Mouse (Mus musculus) gastrocnemius, postnatal 4 days (tissue): ENCODE results near the gene Ano9. TPM values are rescaled to one million over a fixed set of nuclear protein-coding genes. Genes with fewer than 3 reads are reported as not detected.

Source experiments
- DNase-seq, 2 experiments: peaks; one replicate each; pipeline ENCODE4 v3.0.0; 2021 to 2022; ENCODE audit warnings: low spot score in 2 of 2, mixed read lengths in 2 of 2
- long read RNA-seq, 2 experiments: library from polyadenylated mRNA; stranded (forward); transcript quantifications; one replicate each; pipeline ENCODE4 v2.0.0; 2021
- total RNA-seq, 2 experiments: library from RNA; stranded (reverse); gene quantifications; 2 replicates each; pipeline ENCODE4 v1.2.3; 2021

Gene Ano9
- total RNA-seq: not detected
- long read RNA-seq, experiment 1, partial matches to known transcripts: 0 of 1 reads
- long read RNA-seq, experiment 1, other reads (novel, unspliced or antisense): 1 of 1 reads
- long read RNA-seq, experiment 2: 0 reads

DNA sequence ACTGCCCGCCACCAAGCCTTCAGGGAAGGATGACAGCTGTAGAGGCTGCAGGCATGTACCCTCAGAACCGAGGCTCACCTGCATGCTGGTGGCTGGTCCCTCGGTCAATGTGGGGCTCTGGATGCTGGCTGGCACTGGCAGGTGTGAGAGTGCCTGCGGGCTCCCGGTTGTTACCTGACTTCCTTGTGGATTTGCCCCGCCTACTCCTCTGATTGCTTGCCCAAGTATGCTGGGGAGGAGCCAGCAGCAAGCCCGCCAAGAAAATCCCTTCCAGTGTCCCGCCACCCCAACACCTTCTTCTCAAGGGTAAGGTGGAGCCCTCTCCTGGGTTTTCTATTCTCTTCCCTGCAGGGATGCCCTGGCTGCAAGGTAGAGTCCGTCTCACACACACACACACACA lies at the start of gene Ano9:
Ano9 (minus strand) TSS at position 171 of the 400 bp plus-strand sequence.
- no peak for DNase-seq

DNA sequence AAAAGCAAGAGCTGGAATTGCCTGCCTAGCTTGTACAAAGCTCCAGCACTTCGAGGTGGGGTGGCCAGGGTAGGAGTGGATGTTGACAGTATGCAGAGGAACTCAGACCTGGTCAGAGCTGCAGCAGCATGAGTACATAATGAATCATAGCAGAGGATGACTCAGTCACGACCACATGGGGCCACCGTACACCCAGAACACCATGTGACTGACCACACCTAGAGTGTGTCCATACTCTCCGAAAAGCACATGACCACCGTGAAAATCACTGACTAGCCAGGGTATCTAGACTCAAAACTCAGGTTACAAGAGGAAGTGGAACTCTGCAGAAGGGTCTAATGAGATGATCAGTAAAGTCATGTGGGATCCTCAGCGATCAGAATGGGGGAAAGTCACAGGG lies 47.2 kb upstream of the Ano9 start:
- DNase-seq: no peak

DNA sequence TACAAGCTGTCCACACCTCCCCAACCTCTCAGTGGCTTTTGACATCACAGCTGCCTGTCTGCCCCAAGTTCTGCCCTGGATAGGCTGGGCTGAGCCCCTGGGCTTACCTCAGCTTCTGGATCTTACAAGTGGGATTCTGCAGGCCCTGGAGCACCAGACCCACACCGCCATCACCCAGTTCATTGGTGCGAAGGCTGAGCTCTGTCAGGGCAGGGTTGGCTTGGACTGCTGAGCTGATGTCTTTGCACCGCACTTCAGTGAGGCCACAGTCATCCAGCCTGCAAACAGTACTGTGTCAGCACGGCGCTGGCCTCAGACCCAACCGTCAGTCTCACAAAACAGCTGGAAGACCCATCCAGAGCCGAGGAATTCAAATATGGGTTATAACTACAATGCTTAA lies 46.8 kb upstream of the Ano9 start:
- DNase-seq: no peak

DNA sequence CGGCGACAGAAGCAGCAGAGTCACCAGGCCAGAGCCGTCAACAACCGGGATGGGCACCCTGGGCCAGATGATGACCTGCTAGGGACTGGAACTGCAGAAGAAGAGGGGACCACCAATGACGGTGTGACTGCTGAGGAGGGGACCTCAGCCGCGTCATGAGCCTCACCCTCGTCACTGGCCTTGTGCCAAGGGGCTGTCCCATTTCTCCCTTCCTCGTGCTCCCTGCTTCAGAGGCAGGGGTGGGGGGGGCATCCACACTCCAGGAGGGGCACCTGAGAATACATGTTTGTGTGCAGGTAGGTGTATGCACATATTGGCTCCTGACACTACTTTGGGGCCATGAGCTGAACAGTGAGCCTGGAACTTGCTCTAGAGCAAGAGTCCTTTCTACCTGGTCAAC lies 37.8 kb upstream of the Ano9 start:
- no peak for DNase-seq

DNA sequence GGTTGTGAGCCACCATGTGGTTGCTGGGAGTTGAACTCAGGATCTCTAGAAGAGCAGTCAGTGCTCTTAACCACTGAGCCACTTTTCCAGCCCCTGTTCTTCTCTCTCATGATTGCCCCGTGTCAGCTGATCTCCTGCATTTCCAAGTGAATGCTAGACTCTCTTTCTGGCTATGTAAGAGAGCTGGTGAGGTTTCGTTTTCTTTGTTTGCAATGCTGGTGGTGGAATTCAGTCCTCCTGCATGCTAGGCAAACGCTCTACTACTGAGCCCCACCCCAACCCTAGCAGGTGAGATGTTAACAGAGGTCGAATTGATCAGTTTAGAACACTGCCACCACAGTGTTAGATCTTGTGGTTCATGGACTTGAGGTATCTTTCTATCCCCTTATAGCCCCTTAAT lies 31.0 kb upstream of the Ano9 start:
- DNase-seq: no peak

DNA sequence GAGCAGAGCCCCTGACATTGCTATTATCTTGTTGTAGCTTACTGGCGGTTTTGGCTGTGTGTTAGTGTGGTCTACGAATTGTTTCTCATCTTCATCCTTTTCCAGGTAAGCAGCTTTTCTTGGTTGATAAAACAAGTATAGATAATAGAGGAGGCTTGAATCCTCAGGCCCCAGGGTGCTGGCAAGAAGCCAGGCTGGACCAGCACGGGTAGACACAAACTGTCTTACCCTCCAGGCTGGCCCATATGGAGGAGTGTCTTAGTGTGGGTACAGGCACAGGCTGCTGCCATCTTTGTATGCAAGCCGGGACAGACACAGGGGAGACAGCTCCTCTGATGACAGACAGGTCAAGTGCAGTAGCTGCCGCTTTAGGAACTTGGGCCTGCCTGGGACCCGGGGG lies 29.4 kb upstream of the Ano9 start:
- DNase-seq: no peak

DNA sequence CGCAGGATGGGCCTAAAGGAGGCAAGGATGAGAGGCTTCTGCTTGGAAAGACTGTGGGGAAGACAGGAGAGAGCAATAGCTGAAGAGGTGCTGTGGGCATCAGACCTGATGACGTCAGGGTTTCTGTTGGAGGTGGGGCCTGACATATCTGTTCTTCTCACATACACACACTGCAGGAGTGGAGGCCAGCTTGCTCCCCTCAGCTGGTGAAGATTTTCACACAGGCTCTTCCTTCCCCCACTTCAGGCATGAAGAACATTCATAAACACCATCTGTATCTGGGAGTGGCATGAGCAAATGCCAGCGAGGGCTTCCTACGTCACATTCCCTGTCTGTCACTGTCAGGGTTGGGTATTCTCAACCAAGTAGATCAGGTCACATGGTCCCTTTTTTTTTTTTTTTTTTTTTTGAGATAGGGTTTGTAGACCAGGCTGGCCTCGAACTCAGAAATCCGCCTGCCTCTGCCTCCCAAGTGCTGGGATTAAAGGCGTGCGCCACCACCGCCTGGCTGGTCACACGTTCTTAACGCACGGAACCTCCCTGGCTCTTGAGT lies 28.5 kb upstream of the Ano9 start:
- no peak for DNase-seq

DNA sequence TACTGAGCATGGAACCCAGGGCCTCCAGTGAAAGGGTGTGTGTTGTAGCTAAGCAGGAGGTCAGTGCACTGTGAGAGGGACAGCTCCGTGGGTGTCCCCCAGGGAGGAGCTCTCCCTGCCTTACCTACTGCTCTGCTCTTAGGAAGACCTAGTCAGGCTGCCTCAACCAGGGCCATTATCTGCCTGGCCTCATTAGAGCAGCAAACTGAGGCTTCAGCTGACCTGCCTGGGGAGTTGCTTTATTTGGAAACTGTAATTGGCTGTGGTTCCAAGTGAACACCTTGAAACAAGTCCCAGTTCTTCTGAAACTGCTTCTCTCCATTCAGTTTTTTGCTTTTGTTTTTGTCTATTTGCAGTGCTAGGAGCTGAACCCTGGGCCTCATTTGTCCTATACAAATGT lies 27.8 kb upstream of the Ano9 start:
- no peak for DNase-seq

DNA sequence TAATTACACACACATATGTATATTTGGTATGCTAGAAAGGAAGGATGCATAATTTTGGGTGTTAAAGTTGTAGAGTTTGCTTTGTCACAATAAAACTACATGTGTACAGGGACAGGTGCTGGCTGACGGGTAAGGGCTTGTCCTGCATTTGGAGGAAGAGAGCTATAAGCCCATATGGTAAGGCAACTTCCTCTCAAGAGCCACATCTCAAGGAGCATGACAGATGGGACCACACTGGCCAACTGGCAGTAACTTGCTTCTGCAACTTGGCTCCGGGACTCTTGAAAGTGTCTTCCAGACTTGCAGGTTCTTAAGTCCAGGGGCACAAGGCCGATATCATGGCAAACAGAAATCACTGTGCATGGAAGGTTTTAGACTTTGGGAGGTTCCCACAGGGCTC lies 27.0 kb upstream of the Ano9 start:
- no peak for DNase-seq

DNA sequence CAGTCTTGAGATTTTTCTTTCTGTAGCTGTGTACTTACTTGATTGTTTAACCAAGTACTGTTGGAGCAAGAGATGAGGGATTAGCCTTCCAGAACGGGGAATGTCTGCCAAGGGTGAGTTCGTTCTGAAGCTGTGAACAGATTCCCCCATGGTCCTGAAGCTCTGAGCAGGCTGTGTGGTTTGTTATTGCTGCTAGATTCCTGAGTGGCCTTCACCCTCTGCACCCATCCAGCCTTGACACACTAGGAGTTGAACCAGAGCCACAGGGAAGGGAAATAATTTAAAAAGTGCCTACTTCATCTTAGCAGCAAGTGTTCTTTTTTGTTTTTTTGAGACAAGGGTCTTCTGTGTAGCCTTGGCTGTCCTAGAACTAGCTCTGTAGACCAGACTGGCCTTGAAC lies 26.3 kb upstream of the Ano9 start:
- no peak for DNase-seq

DNA sequence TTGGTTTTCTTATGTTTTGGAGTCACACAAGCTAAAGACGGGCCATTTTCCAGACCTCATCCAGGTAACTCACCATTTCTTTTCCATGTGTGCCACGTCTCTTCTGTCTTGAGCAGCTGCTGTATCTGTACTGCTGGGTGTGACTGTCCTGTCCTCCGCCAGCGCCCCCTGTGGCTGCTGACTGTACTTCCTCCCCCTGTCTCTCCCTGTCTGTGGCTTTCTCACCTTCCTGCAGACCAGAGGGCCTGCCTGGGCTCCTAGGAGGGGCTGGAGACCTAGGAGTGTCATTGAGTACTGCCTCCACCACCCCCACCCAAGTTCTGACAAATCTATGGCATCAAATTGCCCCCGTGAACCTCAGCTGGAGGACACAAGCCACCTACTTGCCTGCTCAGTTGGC lies 25.5 kb upstream of the Ano9 start:
- DNase-seq: peak in 1 of 2 experiments; percentile 35

DNA sequence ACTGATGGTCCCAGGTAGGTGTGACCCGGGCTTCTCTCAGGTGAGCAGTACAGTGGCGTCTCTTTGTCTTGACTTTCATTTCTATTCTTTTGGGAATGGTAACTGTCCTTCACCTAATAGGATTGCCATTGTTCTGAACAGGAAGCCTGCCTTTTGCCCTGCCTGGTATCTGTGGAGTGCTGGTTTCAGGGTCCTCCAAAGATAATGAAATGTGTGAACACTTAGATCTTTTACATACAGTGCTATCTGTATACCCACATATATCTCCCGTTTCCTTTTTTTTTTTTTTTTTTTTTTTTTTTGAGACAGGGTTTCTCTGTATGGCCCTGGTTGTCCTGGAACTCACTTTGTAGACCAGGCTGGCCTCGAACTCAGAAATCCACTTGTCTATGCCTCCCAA lies 23.7 kb upstream of the Ano9 start:
- DNase-seq: no peak

DNA sequence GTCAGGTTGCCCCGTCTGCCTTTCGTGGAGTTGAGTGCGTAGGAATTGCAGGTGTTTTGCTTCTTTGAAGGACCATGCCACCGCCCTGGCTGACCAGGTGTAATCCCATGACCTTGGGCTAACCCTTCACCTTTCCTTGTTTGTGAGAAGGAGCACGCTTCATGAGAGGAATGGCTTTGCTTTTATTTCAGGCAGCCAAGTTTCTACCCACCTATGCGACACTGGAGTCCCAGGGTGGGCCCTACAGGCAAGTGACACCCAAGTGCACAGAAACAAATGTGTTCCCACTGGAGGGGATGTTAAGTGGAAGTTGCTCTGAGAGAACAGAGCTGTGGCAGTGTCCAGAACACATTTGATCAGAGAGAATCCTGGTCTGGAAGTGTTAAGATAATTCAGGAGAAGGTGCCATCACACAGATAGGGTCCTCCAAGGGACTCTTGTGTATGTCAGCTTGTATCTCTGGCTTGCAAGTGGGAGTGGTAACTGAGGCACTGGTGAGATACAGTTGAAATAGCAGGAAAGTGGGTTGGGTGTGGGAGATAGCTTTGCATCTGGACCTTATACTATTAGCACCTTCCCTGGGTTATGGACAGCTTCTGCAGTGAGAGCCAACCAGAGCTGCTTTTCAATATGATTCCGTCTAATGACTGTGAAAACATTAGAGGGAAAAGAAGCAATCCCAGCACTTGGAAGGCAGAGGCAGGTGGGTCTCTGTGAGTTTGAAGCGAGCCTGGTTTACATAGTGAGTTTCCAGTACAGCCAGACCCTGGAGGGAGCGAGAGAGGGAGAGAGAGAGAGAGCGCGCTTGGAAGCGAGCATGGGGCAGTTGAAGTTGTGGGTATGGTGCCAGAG lies 14.5 kb upstream of the Ano9 start:
- no peak for DNase-seq

DNA sequence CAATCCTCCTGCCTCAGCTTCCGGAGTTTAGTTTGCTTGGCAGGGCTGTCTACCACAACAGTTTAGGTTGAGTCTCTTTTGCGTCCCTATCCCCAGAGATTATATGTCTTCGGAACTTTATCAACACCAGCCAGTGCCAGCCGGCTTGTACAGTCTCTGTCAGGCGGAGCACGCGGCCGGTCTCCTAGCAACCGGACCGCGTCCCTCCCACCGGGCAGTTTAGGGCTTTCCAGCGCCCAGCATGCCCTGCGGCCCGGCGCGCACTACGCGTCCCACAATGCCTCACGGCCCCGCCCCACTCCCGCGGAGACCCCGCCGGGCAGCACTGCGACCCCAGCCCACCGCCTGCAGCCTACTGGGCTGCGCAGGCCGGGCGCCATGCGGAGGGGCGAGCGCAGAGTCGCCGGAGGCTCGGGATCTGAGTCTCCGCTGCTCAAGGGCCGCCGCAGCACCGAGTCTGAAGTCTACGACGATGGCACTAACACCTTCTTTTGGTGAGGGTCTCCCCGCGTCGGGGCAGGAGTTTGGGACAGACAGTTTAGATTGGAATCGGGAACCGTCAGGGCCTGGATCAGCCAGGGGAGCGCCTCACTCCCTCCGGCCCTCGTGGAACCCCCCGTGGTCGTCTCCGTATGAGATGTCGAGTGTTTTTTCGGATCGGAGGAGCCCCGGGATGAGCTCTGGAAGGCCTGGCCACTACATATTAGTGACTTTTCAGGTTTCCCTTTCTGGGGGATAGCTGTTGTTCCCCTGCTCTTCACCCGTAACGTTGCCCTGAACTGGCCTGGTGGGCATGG lies 13.6 kb upstream of the Ano9 start:
- DNase-seq: peak; percentile 77 to 86

DNA sequence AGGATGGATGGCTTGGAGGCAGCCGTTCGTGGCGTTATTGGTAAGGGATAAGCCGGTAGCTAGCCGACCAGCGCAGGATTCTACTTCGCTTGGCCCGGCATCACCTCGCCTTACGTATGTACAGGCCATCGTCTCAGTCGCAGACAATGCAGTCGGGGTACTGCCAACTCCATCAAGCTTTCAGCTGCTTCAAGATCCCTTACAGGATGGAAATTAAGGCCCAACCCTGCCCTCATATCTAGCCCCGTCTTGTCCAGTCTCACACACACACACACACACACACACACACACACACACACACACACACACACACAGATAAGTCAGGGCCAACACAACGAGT lies 5.9 kb upstream of the Ano9 start:
- DNase-seq: no peak

DNA sequence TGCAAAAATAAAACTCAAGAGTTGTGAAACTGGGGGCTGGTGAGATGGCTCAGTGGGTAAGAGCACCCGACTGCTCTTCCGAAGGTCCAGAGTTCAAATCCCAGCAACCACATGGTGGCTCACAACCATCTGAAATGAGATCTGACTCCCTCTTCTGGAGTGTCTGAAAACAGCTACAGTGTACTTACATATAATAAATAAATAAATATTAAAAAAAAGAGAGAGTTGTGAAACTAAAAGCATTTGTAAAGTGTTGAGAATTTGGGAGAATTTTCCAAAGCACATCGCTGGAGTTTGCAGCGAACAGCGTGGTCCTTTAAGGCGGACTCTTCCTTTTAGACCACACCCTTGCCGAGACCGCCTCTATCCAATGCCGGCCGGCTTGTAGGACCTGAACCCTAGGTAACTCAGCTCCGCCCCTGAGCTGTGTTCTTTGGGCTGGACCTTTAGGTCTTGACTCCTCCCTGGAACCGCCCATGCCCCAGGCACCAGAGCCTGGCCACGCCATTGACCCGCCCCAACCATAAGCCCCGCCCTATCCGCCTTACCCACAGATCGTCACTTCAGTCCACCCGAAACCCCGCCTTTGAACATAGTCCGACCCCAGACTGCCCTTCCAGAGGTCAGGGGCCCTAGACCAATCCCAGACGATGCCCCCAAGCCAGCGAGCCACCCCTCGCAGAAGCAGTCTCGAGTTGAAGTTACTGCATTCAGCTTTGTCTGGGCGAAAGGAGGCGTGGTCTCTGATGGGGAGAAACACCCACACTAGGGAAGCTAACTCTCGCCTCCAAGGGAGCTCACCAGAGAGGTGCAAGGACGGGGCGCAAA lies 5.3 kb upstream of the Ano9 start:
- peak; percentile 79 to 92 for DNase-seq

DNA sequence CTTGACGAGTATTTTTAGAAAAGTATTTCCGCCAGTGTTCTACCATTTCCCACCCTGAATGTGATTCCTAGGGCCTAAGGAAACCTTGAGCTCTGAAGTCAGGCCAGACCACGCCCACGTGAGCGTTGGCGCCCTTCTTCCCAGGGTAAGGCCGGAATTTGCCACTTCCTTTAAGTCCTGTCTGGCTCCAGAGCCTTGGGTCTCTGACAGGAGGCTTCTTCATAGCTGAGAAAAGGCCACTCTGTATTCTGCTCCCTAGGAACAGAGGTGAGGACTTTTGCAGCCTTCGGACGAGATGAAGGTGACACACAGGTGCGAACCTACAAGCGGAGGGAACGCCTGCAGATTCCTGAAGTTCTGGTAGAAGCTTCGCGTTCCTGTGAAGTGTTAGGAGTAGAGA lies 4.6 kb upstream of the Ano9 start, which contains the start of gene Ptdss2:
Ptdss2 (plus strand) TSS at position 138 of the 400 bp plus-strand sequence.
- no peak for DNase-seq

DNA sequence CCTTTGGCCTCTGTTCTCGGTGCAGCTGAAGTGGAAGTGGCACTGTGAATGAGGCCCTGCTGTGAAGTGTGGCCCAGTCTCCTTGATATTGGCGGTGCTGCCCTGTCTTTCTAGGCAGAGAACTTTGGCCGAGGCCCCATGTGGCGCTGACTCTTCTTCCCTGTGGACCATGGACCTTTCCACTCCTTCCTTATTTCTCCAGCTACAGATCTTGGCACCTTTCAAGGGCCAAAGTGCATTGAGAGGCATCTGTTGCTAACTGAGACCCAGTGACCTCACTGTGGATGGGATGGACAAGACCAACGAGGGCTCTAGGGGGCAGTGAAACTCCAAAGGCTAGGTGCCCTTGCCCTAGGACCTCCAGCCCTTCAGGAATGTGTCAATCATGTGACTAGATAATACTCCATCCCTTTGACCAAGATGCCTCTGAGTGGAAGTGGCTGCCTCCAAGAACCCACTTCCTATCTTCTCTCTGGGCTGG lies 3.5 kb upstream of the Ano9 start:
- no peak for DNase-seq

DNA sequence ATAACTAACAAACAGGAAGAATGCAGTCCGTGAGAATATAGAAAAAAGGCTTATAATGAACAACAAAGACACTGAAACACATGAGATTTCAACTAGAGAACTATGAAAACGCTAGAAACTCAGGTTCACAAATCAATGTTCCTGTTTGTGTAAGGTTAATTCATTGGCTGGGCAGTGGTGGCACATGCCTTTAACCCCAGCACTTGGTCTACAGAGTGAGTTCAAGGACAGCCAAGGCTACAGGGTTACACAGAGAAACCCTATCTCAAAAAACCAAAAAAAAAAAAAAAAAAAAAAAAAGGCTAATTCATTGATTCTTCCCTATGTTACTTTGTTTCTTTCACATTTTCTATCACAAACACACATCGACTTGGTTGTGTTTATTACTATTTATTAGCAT lies 3.0 kb upstream of the Ano9 start:
- no peak for DNase-seq

DNA sequence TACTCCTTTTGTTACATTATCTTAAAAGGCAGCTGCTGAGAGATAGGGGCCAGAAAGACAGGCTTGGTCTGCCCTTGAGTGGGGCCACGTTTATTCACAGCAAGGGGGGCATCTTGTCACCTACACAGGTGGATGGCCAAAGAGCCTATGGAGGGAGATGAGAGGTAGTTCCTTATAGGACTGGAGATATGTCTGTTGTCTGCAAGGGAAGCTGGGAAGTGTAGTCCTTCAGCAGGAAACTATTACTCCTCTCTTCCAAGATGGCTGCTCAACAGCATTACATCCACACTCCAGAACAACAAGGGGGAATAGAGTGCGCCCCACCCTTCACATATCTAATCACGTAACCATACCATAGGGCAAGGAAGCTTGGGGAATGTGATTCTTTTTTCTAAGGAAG lies 1.9 kb upstream of the Ano9 start:
- DNase-seq: no peak

DNA sequence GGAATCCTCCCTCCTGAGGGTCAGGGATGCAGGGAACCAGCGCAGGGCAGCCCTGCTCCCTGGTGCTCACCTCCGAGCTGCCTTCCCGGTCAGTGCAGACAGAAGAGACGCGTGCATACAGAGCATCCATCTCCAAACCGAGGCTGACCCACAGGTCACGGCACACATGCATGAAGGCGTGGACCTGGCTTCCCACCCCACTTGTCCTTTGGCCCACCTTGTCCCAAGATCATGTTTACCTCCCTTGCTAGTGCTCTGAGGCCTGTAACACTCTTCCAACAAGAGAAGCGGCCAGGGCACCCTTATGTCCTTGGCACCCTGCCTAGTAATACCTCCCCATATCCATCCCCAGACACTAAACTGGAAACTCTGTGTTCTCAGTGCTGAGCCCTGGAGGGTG lies 1.7 kb downstream of the Ano9 start:
- no peak for DNase-seq
